Mouse (Mus musculus) layer of hippocampus, postnatal 25 days (tissue): ENCODE results near the gene Tnni2. TPM values are rescaled to one million over a fixed set of nuclear protein-coding genes. Genes with fewer than 3 reads are reported as not detected.

Experiments used
- DNase-seq, 2 experiments: peaks; one replicate each; pipeline ENCODE4 v3.0.0; 2022; ENCODE audit warnings: mixed read lengths in 2 of 2, low spot score in 1 of 2; ENCODE audit errors: extremely low spot score in 1 of 2
- total RNA-seq, 2 experiments: library from RNA; stranded (reverse); gene quantifications; 2 replicates each; pipeline ENCODE4 v1.2.3; 2021

The Tnni2 gene
- total RNA-seq, 2 experiments from 2014 or later: 0.70 TPM; not detected in 1

DNA sequence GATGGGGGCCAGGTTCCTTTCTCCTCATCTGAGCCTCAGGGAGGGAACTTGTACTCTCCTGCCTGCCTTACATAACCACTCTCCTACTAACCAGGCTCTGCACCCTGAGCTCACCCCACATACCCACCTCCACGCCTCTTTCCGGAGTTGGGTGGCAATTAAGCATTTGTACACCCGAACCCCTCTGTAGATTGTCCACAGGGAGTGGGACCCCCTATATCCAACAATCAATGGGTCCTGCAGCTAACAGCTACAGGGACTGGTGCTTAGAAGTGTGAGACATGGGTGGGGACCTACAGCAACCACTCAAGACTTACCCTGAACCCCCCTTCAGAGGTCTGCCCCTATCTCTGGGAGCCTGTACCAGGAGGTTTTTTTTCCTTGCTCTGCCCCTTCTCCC is 39.1 kb downstream of the Tnni2 start:
- no peak for DNase-seq

DNA sequence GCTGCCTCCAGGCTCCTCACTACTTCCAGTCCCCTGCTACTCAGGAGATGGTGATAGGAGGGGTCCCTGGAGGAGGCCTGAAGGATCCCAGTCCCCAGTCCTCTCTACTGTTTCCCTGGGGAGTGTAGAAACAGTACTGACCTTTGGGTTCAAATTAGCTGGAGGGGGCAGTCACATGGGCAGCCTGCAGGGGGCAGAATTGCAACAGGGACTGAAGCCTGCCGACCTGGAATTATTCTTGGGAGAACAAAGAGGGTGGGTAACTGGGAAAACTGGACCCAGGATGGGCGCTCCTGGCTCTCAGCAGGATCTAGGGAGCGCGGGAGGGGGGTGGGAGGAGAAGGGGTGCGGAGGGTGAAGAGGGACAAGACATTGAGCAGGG is 39.6 kb downstream of the Tnni2 start:
- DNase-seq: peak in 1 of 2 experiments; percentile 48

DNA sequence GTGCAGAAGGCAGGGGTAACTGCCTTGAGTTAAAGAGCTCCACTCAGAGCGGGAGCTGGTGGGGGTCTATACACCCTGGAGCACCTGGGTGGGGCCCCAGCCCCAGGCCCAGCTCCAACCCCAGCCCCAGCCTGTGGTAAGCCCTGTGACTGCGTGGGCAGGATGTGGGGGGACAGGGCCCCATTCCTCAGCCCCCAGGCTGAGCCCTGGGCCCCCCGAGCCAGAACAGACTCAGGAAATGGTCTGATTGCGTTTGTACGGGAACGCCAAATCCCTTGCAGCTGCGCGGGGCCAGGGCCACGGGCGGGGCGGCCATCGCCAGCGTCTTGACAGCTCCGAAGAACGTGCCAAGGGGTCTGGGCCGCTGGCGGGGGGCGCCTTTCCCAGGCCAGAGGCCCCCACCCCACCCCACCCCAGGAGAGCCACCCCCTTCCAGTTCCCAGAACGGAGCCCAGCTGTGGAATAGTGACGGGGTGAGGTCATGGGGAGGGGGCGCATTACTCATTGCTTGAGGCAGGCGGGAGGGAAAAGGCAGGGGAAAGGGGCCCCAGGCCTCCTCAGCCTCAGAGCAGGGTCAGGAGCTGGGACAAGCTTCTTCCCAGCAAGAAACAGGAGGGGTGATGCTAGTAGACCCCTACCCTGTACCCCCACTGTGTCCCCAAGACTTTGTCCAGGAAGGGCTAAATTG is 40.1 kb downstream of the Tnni2 start:
- no peak for DNase-seq

DNA sequence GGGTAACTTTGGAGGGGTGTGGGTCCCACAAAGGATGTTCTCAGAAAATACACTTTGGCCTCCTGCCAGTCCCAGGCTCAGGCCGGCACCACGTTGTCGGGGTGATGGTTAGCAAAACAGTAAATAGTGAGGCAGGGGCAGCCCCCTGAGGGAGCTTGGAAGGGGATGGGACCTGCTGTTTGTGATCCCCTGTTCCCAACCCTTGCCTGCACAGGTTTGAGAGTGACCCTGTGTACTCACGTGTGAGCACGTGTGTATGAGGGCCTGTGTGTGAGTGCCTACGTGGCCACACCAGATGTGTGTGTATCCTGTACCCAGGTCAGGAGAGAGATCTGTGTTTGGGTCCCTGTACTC is 40.6 kb downstream of the Tnni2 start:
- DNase-seq: no peak

DNA sequence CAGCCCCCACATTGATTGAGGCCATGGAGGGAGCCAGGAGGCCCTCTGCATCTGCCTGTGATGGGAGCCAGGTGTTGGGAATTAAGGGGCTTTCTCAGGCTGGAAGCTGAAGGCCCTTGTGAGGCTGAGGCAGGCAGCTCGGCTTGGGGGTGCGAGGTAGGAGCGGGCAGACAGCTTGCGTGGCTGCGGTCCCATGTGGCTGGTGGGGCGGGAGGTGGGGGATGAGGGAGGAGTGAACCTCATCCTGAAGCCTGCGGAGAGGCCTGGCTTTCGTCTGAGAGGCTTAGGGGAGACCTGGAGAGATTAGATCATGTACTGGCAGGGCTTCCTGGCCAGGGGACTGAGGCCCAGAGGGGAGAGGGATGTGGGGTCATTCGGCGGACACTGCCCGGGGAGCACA is 41.5 kb downstream of the Tnni2 start:
- no peak for DNase-seq

DNA sequence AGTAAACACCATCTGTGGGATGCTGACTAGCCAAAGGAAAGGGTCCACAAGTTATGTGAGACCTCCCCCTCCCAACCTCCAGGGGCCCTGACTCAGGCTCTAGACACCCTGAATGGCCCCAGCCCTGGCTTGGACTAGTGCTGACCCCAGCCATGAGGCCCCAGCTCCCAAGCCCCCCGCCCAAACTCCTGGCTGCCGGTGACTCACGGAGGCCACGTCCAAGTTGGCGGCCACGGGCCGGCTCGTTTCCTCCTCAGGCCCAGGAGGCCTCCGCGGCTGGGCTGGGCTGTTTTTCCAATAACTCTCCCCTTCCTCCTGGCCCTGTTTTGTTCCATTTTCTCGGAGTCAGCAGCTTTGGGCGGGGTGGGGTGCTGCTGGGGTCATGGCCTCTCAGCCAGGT is 43.2 kb downstream of the Tnni2 start:
- no peak for DNase-seq

DNA sequence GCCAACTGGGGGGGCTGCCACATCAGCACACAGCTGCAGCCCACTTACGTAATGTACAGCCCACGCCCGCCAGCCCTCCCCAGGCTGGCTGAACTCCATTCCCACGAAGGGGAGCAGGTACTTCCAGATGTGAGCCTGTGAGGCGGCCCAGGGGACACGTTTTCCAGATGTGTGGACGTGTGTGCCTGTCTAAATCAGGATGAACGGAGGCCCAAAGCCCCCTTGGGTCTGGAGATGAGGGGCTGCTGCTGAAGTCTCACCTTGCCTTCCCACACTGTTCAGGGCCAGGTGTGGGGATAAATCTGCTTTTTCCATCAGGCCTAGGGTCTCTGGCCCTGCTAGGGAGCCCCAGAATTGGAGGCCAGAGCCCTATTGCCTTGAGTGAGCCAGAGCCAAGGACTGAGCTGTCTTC is 45.1 kb downstream of the Tnni2 start:
- no peak for DNase-seq

DNA sequence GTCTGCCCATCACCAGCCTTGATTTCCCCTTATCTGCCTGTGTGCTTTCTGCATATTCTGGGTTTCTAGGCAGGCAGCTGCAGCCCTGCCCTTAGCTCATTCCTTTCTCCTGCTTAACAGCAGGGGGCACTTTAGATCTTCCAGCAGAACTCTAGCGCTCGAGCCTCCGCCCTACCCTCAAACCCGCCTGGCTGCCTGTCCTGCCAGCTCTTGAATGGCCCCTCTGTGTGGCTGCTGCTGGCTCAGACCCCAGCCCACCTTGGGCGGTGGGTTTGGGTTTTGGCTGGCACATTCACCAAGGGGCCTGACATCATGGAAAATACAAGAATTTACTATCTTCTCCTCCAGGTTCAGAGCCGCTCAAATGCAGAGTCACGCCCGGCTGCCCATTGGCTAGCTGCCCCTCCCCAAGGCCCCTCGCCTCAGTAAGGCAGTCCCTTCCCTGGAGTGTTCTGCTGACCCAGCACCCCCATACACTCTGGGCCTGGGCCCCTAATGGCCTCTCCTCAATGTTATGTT is 45.8 kb downstream of the Tnni2 start:
- DNase-seq: peak in 1 of 2 experiments; percentile 33

DNA sequence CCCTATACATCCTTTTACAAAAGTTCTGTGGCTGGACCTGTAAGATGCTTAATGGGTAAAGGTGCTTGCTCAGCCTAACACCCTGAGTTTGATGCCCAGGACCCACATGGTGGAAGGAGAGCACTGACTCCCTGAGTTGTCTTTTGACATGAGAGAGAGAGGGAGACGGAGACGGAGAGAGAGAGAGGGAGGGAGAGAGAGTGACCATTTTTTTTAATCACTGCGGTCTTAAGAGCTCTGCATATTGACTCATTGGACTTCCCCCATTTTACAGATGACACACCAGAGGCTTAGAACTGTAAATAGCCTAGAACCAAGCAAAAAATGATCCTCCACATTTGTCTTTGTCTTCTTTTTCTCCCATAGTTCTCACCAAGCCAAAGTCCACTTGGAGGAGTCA is 46.4 kb downstream of the Tnni2 start:
- DNase-seq: no peak

DNA sequence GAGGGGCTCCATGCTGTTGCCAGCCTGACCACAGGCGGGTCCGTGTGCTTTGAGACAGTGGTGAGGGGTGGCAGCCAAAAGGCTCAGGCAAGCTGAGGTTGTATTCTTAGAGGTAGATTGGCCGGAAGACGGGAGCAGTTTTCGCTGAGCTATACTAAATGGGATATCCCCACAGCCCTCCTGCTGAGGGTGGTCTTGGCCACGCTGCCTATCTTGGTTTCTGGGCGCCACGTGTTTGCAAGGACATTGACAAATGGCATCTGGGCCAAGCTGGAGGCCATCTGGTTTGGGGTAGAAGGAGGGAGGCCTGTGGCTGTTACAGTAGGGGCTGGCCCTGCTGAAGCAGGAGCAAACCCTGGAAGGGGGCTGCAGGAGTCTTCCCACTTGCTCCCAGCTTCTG is 51.9 kb downstream of the Tnni2 start:
- no peak for DNase-seq

Other genes with a start within 250 kb of the Tnni2 start
- not detected for gene Krtap5-3, start 240.4 kb upstream of the Tnni2 start, total RNA-seq
- not detected for gene Gm7579, start 229.9 kb upstream of the Tnni2 start, total RNA-seq
- not detected for gene Krtap5-5, start 211.8 kb upstream of the Tnni2 start, total RNA-seq
- gene Gm40460, start 200.7 kb upstream of the Tnni2 start, total RNA-seq: not detected
- gene Gm2431, start 183.5 kb upstream of the Tnni2 start, total RNA-seq: not detected
- gene Gm4559, start 167.4 kb upstream of the Tnni2 start, total RNA-seq: not detected
- gene Krtap5-1, start 144.7 kb upstream of the Tnni2 start, total RNA-seq: not detected
- not detected for gene Krtap5-4, start 138.3 kb upstream of the Tnni2 start, total RNA-seq
- 10 to 100 TPM; 40.7 to 41.8 TPM for gene Ifitm10, start 68.1 kb upstream of the Tnni2 start, total RNA-seq
- 10 to 100 TPM in 1 of 2 experiments, 1 to 10 TPM in 1; 3.2 to 10.3 TPM for gene Gm49369, start 59.1 kb upstream of the Tnni2 start, total RNA-seq
- gene Ctsd, start 53.8 kb upstream of the Tnni2 start, total RNA-seq: 100 to 1,000 TPM; 313 to 344 TPM
- not detected for gene Syt8, start 7.0 kb upstream of the Tnni2 start, total RNA-seq
- 1 to 10 TPM; 2.2 to 4.2 TPM for gene Lsp1, start 19.0 kb downstream of the Tnni2 start, total RNA-seq
- not detected for gene Tnnt3, start 57.0 kb downstream of the Tnni2 start, total RNA-seq
- gene Mrpl23, start 90.9 kb downstream of the Tnni2 start, total RNA-seq: 1 to 10 TPM; 5.8 to 6.7 TPM
- gene Igf2, start 225.0 kb downstream of the Tnni2 start, total RNA-seq: 10 to 100 TPM; 63.1 to 72.7 TPM
- gene Gm49394, start 228.1 kb downstream of the Tnni2 start, total RNA-seq: under 1 TPM; 0.34 to 0.56 TPM